Mouse (Mus musculus) MN1 (cell line): ENCODE data around the gene Cyp2c66.
"Not testable (repeated sequence)": the region's sequence is repeated elsewhere in the genome, so short reads cannot be mapped to it uniquely, and the experiment has no call there.

ENCODE experiments used
- DNase-seq: peaks from one replicate; pipeline ENCODE4 v3.0.0-alpha.2; 2016; ENCODE audit warnings: low spot score

Cyp2c66 gene

GRCm38 (mm10) chr19:39113644-39114043, at the start of gene Cyp2c66:
Cyp2c66 (plus strand) TSS chr19:39113898.
- DNase-seq = no peak

GRCm38 (mm10) chr19:39098779-39099178, 14.9 kb upstream of the Cyp2c66 start:
- not testable (repeated sequence) for DNase-seq

GRCm38 (mm10) chr19:39156836-39157235, 43.1 kb downstream of the Cyp2c66 start:
- DNase-seq = not testable (repeated sequence)
